Mouse (Mus musculus) heart, adult 2 months (tissue): ENCODE measurements around the gene Ankrd49. TPM values are rescaled to one million over a fixed set of nuclear protein-coding genes. Genes with fewer than 3 reads are reported as not detected.

Experiments used
- DNase-seq, 2 experiments: peaks; one replicate each; pipeline ENCODE4 v3.0.0; 2021
- H3K27ac ChIP-seq: fragments of 200-600 bp; 2 replicates; pipeline ENCODE4 v1.8.1; 2022
- H3K27me3 ChIP-seq: fragments of 200-500 bp; 2 replicates; pipeline ENCODE4 v1.6.1; 2012; ENCODE audit warnings: mild to moderate bottlenecking, low read length, inconsistent platforms, mixed read lengths; ENCODE audit not compliant: control insufficient read depth, insufficient read depth
- H3K36me3 ChIP-seq: fragments of 200-500 bp; 2 replicates; pipeline ENCODE4 v1.6.1; 2012; ENCODE audit warnings: low read length, inconsistent platforms; ENCODE audit not compliant: control insufficient read depth, insufficient read depth
- H3K4me1 ChIP-seq: fragments of 200-500 bp; 2 replicates; pipeline ENCODE4 v1.6.1; 2011; ENCODE audit warnings: low read length; ENCODE audit not compliant: control insufficient read depth, insufficient read depth
- H3K4me3 ChIP-seq: fragments of 200-600 bp; 2 replicates; pipeline ENCODE4 v1.8.1; 2022
- H3K79me2 ChIP-seq: fragments of 200-500 bp; replicated peaks from 2 replicates; pipeline ENCODE4 v1.6.1; 2012; ENCODE audit warnings: mild to moderate bottlenecking, inconsistent platforms, low read length, moderate library complexity, mixed read lengths; ENCODE audit not compliant: control insufficient read depth, insufficient read depth
- H3K9ac ChIP-seq: fragments of 200-500 bp; 2 replicates; pipeline ENCODE4 v1.6.1; 2012; ENCODE audit warnings: low read depth, mild to moderate bottlenecking, control low read depth, inconsistent platforms, low read length, mixed read lengths
- CTCF ChIP-seq: fragments of 200-600 bp; IDR thresholded peaks from 2 replicates; pipeline ENCODE4 v1.8.1; 2022; ENCODE audit warnings: antibody characterized with exemption, mild to moderate bottlenecking, moderate library complexity
- EP300 ChIP-seq: fragments of 200-500 bp; IDR thresholded peaks from 2 replicates; pipeline ENCODE4 v1.6.1; 2011; ENCODE audit warnings: low read depth, low read length, control low read depth; ENCODE audit not compliant: insufficient read depth
- POLR2A ChIP-seq: fragments of 200-500 bp; IDR thresholded peaks from 2 replicates; pipeline ENCODE4 v1.6.1; 2011; ENCODE audit warnings: mild to moderate bottlenecking, low read depth, low read length, control low read depth; ENCODE audit not compliant: insufficient read depth
- WGBS: fragments of 180-500 bp; shearing (Covaris S2); methylation state at CpG from one replicate; pipeline ENCODE4 v1.1.7; 2018; 5-methylcytosine and 5-hydroxymethylcytosine counted together
- intact Hi-C: fragments of 180-260 bp; cut with DNase I; formaldehyde crosslinking; loops from one replicate; pipeline ENCODE4 v1.15.1; 2025
- long read RNA-seq: library from polyadenylated mRNA; stranded (forward); transcript quantifications from one replicate; pipeline ENCODE4 v2.0.0, GENCODE M21; 2021
- polyA plus RNA-seq: library from polyadenylated mRNA; depleted of rRNA; stranded (reverse); fragments of >200 nt; gene quantifications from 2 replicates; pipeline ENCODE4 v1.2.3, GENCODE M21; 2012; rRNA removed
- total RNA-seq, 2 experiments: library from RNA; stranded (reverse); gene quantifications; 2 replicates each; pipeline ENCODE4 v1.2.3; 2021

Ankrd49 gene
- 1 to 10 TPM; 5.3 to 7.6 TPM for total RNA-seq
- 3.9 and 6.9 TPM in 2 replicates for polyA plus RNA-seq
- long read RNA-seq, partial matches to known transcripts = 0 of 2 reads
- long read RNA-seq, other reads (novel, unspliced or antisense) = 1 of 2 reads

GRCm38 (mm10) chr9:14784039-14785002 lies at the start of gene Ankrd49, which contains the start of gene Mre11a:
Ankrd49 (minus strand) TSS chr9:14784856.
Mre11a (plus strand) TSS chr9:14784654.
- peak within 1 kb of the TSS; percentile 89 for H3K9ac ChIP-seq
- intact Hi-C loops = loop anchor here (10.0 kb wide), 1 partner anchor 280 kb away; the partner anchor contains the start of genes Cwc15 and Kdm4d
- H3K4me1 ChIP-seq = peaks cover 1% of the 10 kb centered on the region; the same call in 1 of the 2 replicates
- no peaks in the 10 kb centered on the region for H3K27me3 ChIP-seq
- TF ChIP-seq POLR2A (peak; percentile 68), CTCF (no peak)
- WGBS = under 1% methylated on average over 62 of the region's 62 CpGs
- no peaks in the 10 kb centered on the region; the same call in 1 of the 2 replicates for H3K36me3 ChIP-seq
- peak within 1 kb of the TSS; percentile 78 for H3K4me3 ChIP-seq
- peak within 1 kb of the TSS; percentile 97 for H3K27ac ChIP-seq
- DNase-seq = peak; percentile 89 to 93
- H3K79me2 ChIP-seq = no peaks in the 10 kb centered on the region

- Histone ChIP-seq H3K27ac (no peak overlapping the region), H3K4me3 (no peak overlapping the region), H3K36me3 (no peaks in the 10 kb centered on the region; the same call in 1 of the 2 replicates), H3K4me1 (no peaks in the 10 kb centered on the region), H3K79me2 (no peaks in the 10 kb centered on the region), H3K27me3 (no peaks in the 10 kb centered on the region), H3K9ac (no peak overlapping the region)
- intact Hi-C loops = no loop called here
- DNase-seq = no peak
- no peak for TF ChIP-seq EP300
- no peak for TF ChIP-seq POLR2A
- TF ChIP-seq CTCF = no peak
- WGBS = 72% methylated on average over 5 of the region's 5 CpGs
These were observed 47.4 kb upstream of the Ankrd49 start for GRCm38 (mm10) chr9:14832046-14832445.

DNA sequence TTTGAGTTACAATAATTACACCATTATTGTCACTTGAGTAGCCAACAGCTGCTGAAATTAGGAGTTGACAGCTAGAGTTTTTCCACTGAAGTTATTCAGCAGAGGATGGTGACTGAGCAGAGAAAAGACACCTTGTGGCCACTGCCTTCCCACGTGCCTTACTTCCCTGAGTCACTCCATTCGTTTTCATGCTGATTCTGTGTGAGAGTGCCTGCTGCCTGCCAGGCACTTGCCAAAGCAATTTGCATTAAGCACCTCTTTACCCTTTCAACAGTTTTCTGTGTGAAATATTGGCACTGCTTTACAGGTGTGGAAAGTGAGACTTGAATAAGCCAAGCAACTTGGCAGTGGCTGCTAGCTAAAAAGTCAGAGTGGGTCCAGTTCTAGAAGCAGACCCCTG lies 43.2 kb upstream of the Ankrd49 start:
- H3K4me1 ChIP-seq = no peaks in the 10 kb centered on the region
- no peak for DNase-seq

DNA sequence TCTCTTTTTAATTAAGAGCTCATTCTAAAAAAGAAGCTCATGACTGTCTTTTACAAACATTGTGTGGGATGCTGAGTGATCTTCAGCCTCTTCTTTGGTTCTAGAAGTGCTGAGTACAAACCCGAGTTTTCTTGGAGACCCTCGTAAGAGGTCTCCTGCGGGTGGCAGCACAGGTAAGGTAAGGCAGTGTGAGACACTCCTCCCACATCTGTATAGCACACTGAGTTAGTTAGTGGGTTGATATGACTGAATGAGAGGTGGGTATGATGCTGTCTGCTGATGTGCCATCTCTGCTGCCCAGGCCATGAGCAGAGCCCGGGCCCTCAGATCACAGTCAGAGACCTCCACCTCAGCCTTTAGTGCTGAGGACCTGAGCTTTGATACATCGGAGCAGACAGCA lies 40.2 kb upstream of the Ankrd49 start:
- WGBS = 88% methylated on average over 5 of the region's 5 CpGs
- H3K9ac ChIP-seq = no peak overlapping the region
- no peak for TF ChIP-seq EP300
- TF ChIP-seq CTCF = peak; percentile 17; the same call in 1 of the 2 replicates
- TF ChIP-seq POLR2A = no peak
- intact Hi-C loops = loop anchor here (5.0 kb wide), 1 partner anchor 192 kb away; no protein-coding TSS in a partner anchor
- no peaks in the 10 kb centered on the region for H3K79me2 ChIP-seq
- H3K4me1 ChIP-seq = no peaks in the 10 kb centered on the region
- no peak overlapping the region for H3K4me3 ChIP-seq
- no peak overlapping the region for H3K27ac ChIP-seq
- no peak for DNase-seq
- H3K36me3 ChIP-seq = no peaks in the 10 kb centered on the region
- no peaks in the 10 kb centered on the region for H3K27me3 ChIP-seq

More for the DNA sequence above, 43.2 kb upstream of the Ankrd49 start:
- Histone ChIP-seq H3K27ac (no peak overlapping the region), H3K27me3 (no peaks in the 10 kb centered on the region), H3K36me3 (no peaks in the 10 kb centered on the region; the same call in 1 of the 2 replicates), H3K9ac (no peak overlapping the region), H3K79me2 (no peaks in the 10 kb centered on the region), H3K4me3 (no peak overlapping the region)
- WGBS = 61% methylated on average over 2 of the region's 2 CpGs
- TF ChIP-seq POLR2A (no peak), CTCF (no peak), EP300 (no peak)
- intact Hi-C loops = loop anchor here (5.0 kb wide), 1 partner anchor 189 kb away; no protein-coding TSS in a partner anchor

DNA sequence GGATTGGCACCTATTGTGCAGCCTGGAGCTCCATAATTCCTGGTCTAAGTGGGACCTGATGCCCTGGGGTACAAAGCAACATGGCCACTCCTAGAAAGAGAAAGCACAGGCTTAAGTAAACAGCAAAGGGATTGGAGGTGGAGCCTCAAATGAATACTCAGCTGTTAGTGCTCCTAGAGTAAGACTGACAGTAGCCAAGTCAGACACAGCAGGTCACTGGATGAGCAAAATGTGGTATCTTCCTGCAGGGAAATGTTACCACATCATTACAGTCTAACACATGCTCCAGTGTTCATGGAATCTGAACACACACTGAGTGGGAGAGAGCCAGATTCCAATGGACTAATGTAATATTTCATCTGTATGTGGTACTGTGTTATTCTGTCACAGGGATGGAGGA lies 36.7 kb upstream of the Ankrd49 start:
- H3K4me3 ChIP-seq = no peak overlapping the region
- H3K9ac ChIP-seq = no peak overlapping the region
- no peak overlapping the region for H3K27ac ChIP-seq
- TF ChIP-seq EP300 (no peak), CTCF (no peak), POLR2A (no peak)
- intact Hi-C loops = no loop called here
- H3K36me3 ChIP-seq = no peaks in the 10 kb centered on the region
- no peaks in the 10 kb centered on the region for H3K27me3 ChIP-seq
- no peaks in the 10 kb centered on the region for H3K4me1 ChIP-seq
- DNase-seq = no peak
- H3K79me2 ChIP-seq = no peaks in the 10 kb centered on the region; the same call in 1 of the 2 replicates

DNA sequence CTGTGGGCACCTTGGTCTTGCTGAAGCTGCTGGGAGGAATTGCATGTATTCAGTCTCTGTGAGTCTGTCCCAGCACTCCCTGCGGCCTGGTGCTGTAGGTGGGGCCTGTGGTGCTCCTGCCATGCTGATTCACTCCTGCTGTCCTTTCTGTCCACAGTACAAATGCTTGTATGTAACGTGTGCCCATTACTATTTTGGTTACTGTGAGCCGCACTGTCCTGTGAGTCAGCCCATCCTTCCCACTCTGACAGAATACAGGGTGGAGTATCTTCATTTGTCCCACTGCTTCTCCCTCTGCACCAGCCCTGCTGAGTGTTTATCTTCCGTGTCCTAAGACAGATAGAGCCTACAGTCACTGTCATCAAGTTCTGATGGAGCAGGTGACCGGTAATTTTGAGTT lies 25.5 kb upstream of the Ankrd49 start:
- TF ChIP-seq POLR2A = no peak
- no peak for TF ChIP-seq CTCF
- no peak for TF ChIP-seq EP300
- no peak overlapping the region for H3K4me3 ChIP-seq
- no peak overlapping the region for H3K27ac ChIP-seq
- intact Hi-C loops = no loop called here
- WGBS = 90% methylated on average over 5 of the region's 5 CpGs
- H3K9ac ChIP-seq = no peak overlapping the region
- DNase-seq = no peak
- no peaks in the 10 kb centered on the region for H3K4me1 ChIP-seq
- H3K36me3 ChIP-seq = no peaks in the 10 kb centered on the region
- H3K79me2 ChIP-seq = no peaks in the 10 kb centered on the region
- H3K27me3 ChIP-seq = no peaks in the 10 kb centered on the region
